Mouse (Mus musculus) erythroblast, embryonic 14.5 days (primary cell): Measurements from ENCODE around the gene Itgad.

Experiments used
- GATA1 ChIP-seq: IDR thresholded peaks from 2 replicates; pipeline ENCODE4 v1.6.1; 2012; ENCODE audit warnings: low read length, inconsistent platforms, mixed read lengths
- TAL1 ChIP-seq: IDR thresholded peaks from 3 replicates; pipeline ENCODE4 v1.6.1; 2012; ENCODE audit warnings: low read length, inconsistent platforms, mixed read lengths

DNA sequence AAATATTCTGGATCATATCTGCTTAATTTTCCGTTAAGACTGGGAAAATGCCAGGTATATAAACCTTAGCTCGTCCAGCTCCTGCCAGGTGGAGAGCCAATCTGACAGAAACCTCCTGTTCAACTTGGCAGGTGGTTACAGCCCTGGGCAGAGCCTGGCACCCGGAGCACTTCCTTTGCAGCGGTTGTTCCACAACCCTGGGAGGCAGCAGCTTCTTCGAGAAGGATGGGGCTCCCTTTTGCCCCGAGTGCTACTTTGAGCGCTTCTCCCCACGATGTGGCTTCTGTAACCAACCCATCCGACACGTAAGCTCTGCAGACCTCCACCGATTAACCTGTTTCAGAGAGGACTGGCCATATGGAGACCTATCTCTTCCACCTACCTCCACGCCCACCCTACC is 97.8 kb downstream of the Itgad start:
- TF ChIP-seq GATA1 (no peak), TAL1 (no peak)
